Comparison of ENCODE assay signal across 19 mouse cellular contexts in genomic region chr10:91326144-91326655, GRCm38 (mm10).
A peak's percentile ranks its signal among the peaks of the same experiment; 100 is the strongest.
DNase-seq lines count a peak whose midpoint lies in the region; ATAC-seq lines count a peak whose summit lies in the region.
"Had no signal": no experiment of that assay in that cellular context is flagged by ENCODE, and none has a peak within 500 bp of the region (broad histone marks: within the 10 kb centered on the region; RNA-seq: fewer than 3 reads in every experiment).

No protein-coding gene starts in this region.

- H3K4me3 ChIP-seq in forebrain, embryonic 16.5 days (replicated peaks; ENCODE audit: low read length): no peak overlapping the region
- H3K4me3 ChIP-seq in forebrain, embryonic 10.5 days: no peak overlapping the region
- H3K4me3 ChIP-seq in hindbrain, embryonic 12.5 days: no peak overlapping the region
- no peak overlapping the region for H3K4me3 ChIP-seq in hindbrain, embryonic 13.5 days
- no peak overlapping the region for H3K4me3 ChIP-seq in neural tube, embryonic 15.5 days (replicated peaks)
- H3K4me3 ChIP-seq: heart, adult 2 months; hindbrain, embryonic 15.5 days; left cerebral cortex, adult 2 months; liver, embryonic 13.5 days had no signal

- ATAC-seq in forebrain, embryonic 16.5 days: peak; percentile 71
- ATAC-seq in hindbrain, embryonic 12.5 days (ENCODE audit: low FRiP score): no peak
- ATAC-seq in hindbrain, embryonic 13.5 days (ENCODE audit: low FRiP score): no peak
- no peak for ATAC-seq in neural tube, embryonic 15.5 days (ENCODE audit: low FRiP score)

- no peaks in the 10 kb centered on the region for H3K36me3 ChIP-seq in forebrain, embryonic 16.5 days (ENCODE audit: control insufficient read depth, insufficient read depth)
- H3K36me3 ChIP-seq in forebrain, embryonic 10.5 days (replicated peaks): no peaks in the 10 kb centered on the region
- H3K36me3 ChIP-seq in hindbrain, embryonic 12.5 days: no peaks in the 10 kb centered on the region
- H3K36me3 ChIP-seq in hindbrain, embryonic 13.5 days: no peaks in the 10 kb centered on the region
- no peaks in the 10 kb centered on the region for H3K36me3 ChIP-seq in neural tube, embryonic 15.5 days
- H3K36me3 ChIP-seq: hindbrain, embryonic 15.5 days; liver, embryonic 13.5 days had no signal

- 46% methylated on average over 8 of the region's 8 CpGs for WGBS in forebrain, embryonic 16.5 days
- 78% methylated on average over 8 of the region's 8 CpGs for WGBS in forebrain, embryonic 10.5 days
- 82% methylated on average over 8 of the region's 8 CpGs for WGBS in hindbrain, embryonic 12.5 days
- 85% methylated on average over 8 of the region's 8 CpGs for WGBS in hindbrain, embryonic 13.5 days
- 80% methylated on average over 8 of the region's 8 CpGs for WGBS in neural tube, embryonic 15.5 days

- H3K4me2 ChIP-seq in forebrain, embryonic 16.5 days (ENCODE audit: low read length): no peak overlapping the region
- H3K4me2 ChIP-seq in hindbrain, embryonic 12.5 days (replicated peaks): no peak overlapping the region
- H3K4me2 ChIP-seq in hindbrain, embryonic 13.5 days: no peak overlapping the region
- H3K4me2 ChIP-seq in neural tube, embryonic 15.5 days: no peak overlapping the region
- H3K4me2 ChIP-seq: hindbrain, embryonic 15.5 days; liver, embryonic 13.5 days had no signal

- no peak overlapping the region for H3K9ac ChIP-seq in forebrain, embryonic 16.5 days (replicated peaks; ENCODE audit: low read depth, low read length)
- H3K9ac ChIP-seq in hindbrain, embryonic 12.5 days: no peak overlapping the region
- H3K9ac ChIP-seq in hindbrain, embryonic 13.5 days: no peak overlapping the region
- H3K9ac ChIP-seq in neural tube, embryonic 15.5 days (replicated peaks): no peak overlapping the region
- H3K9ac ChIP-seq: hindbrain, embryonic 15.5 days; liver, embryonic 13.5 days had no signal

- no peaks in the 10 kb centered on the region for H3K9me3 ChIP-seq in forebrain, embryonic 16.5 days (ENCODE audit: control insufficient read depth, low read length)
- no peaks in the 10 kb centered on the region for H3K9me3 ChIP-seq in forebrain, embryonic 10.5 days
- no peaks in the 10 kb centered on the region for H3K9me3 ChIP-seq in hindbrain, embryonic 12.5 days (replicated peaks)
- H3K9me3 ChIP-seq in hindbrain, embryonic 13.5 days: no peaks in the 10 kb centered on the region
- no peaks in the 10 kb centered on the region for H3K9me3 ChIP-seq in neural tube, embryonic 15.5 days (replicated peaks)
- H3K9me3 ChIP-seq: hindbrain, embryonic 15.5 days had no signal

- H3K27ac ChIP-seq in forebrain, embryonic 16.5 days (ENCODE audit: low read length): no peak overlapping the region
- no peak overlapping the region for H3K27ac ChIP-seq in forebrain, embryonic 10.5 days
- peak overlapping the region; percentile 40; the same call in 1 of the 2 replicates for H3K27ac ChIP-seq in hindbrain, embryonic 12.5 days
- no peak overlapping the region for H3K27ac ChIP-seq in hindbrain, embryonic 13.5 days
- no peak overlapping the region for H3K27ac ChIP-seq in neural tube, embryonic 15.5 days (replicated peaks)
- H3K27ac ChIP-seq: heart, adult 2 months; hindbrain, embryonic 15.5 days; left cerebral cortex, adult 2 months; liver, embryonic 13.5 days had no signal

- H3K4me1 ChIP-seq in forebrain, embryonic 16.5 days (replicated peaks; ENCODE audit: control insufficient read depth, insufficient read depth, low read length): peaks cover 7% of the 10 kb centered on the region
- H3K4me1 ChIP-seq in forebrain, embryonic 10.5 days: peaks cover 15% of the 10 kb centered on the region
- H3K4me1 ChIP-seq in hindbrain, embryonic 12.5 days: peaks cover 2% of the 10 kb centered on the region; the same call in 1 of the 2 replicates
- H3K4me1 ChIP-seq in hindbrain, embryonic 13.5 days (replicated peaks): peaks cover 3% of the 10 kb centered on the region
- peaks cover 5% of the 10 kb centered on the region; the same call in 1 of the 2 replicates for H3K4me1 ChIP-seq in neural tube, embryonic 15.5 days
- H3K4me1 ChIP-seq: liver, embryonic 13.5 days had no signal

- H3K27me3 ChIP-seq in forebrain, embryonic 16.5 days (replicated peaks; ENCODE audit: control insufficient read depth, insufficient read depth, low read length): no peaks in the 10 kb centered on the region; the same call in 1 of the 2 replicates
- H3K27me3 ChIP-seq in forebrain, embryonic 10.5 days (ENCODE audit: poor library complexity, severe bottlenecking): no peaks in the 10 kb centered on the region
- H3K27me3 ChIP-seq in hindbrain, embryonic 12.5 days: no peaks in the 10 kb centered on the region
- no peaks in the 10 kb centered on the region for H3K27me3 ChIP-seq in hindbrain, embryonic 13.5 days
- no peaks in the 10 kb centered on the region for H3K27me3 ChIP-seq in neural tube, embryonic 15.5 days (replicated peaks)
- H3K27me3 ChIP-seq: hindbrain, embryonic 15.5 days; liver, embryonic 13.5 days had no signal

- no peak for DNase-seq in forebrain, embryonic 10.5 days (ENCODE audit: extremely low spot score, low spot score)
- DNase-seq in neural tube, embryonic 10.5 days (ENCODE audit: extremely low spot score, low spot score): peak; percentile 7
- DNase-seq in retina, postnatal 1 day: no peak
- DNase-seq: adrenal gland, postnatal 25 days; cerebellum, adult 11 months; cerebellum, adult 9-11 months; gastrocnemius, postnatal 25 days; heart, adult 2 months; heart, postnatal 14 days; kidney, adult 9 months; liver, embryonic 13.5 days; lung, adult 2 months; lung, postnatal 14 days had no signal
